Mouse (Mus musculus): Measurements from ENCODE around the gene Vip. TPM values are rescaled to one million over a fixed set of nuclear protein-coding genes. Genes with fewer than 3 reads are reported as not detected.

The Vip gene
- polyA plus RNA-seq (2014; fragmentation: Illumina TruSeq; extraction: RNeasy Lipid Tissue Mini Kit (QIAGEN cat#74804); ENCODE audit: low replicate concordance) = 104 TPM

GRCm38 (mm10) chr10:5639112-5639511, at the start of gene Vip:
TSS of gene Vip (plus strand) at chr10:5639218.

GRCm38 (mm10) chr10:5593464-5593863, 45.6 kb upstream of the Vip start, which contains the start of gene Myct1:
TSS of gene Myct1 (plus strand) at chr10:5593775.

Other genes with a start within 250 kb of the Vip start
- gene Syne1, start 87.7 kb upstream of the Vip start, polyA plus RNA-seq (2014; fragmentation: Illumina TruSeq; extraction: RNeasy Lipid Tissue Mini Kit (QIAGEN cat#74804); ENCODE audit: low replicate concordance) = 10.7 TPM
- gene Myct1, start 45.4 kb upstream of the Vip start, polyA plus RNA-seq (2014; fragmentation: Illumina TruSeq; extraction: RNeasy Lipid Tissue Mini Kit (QIAGEN cat#74804); ENCODE audit: low replicate concordance) = 6.2 TPM
- 26.2 TPM for gene Fbxo5, start 166.4 kb downstream of the Vip start, polyA plus RNA-seq (2014; fragmentation: Illumina TruSeq; extraction: RNeasy Lipid Tissue Mini Kit (QIAGEN cat#74804); ENCODE audit: low replicate concordance)
- gene Mtrf1l, start 184.7 kb downstream of the Vip start, polyA plus RNA-seq (2014; fragmentation: Illumina TruSeq; extraction: RNeasy Lipid Tissue Mini Kit (QIAGEN cat#74804); ENCODE audit: low replicate concordance) = 40.0 TPM